Mouse (Mus musculus) midbrain, embryonic 10.5 days (tissue): ENCODE measurements at regions not wholly inside any gene's neighbourhood (a gene's known extent, or its start where the extent isn't known, plus 50 kb on each side); places are given as distances from the start of the nearest gene placed in this dataset.

Source experiments
- DNase-seq: peaks from one replicate; pipeline ENCODE4 v3.0.0-alpha.2; 2017; ENCODE audit warnings: low spot score
- H3K27ac ChIP-seq: fragments of 300-500 bp; sonication (generic); replicated peaks from 2 replicates; pipeline ENCODE4 v1.5.1; 2016; ENCODE audit warnings: mild to moderate bottlenecking
- H3K27me3 ChIP-seq: fragments of 300-500 bp; sonication (generic); 2 replicates; pipeline ENCODE4 v1.6.1; 2016; ENCODE audit warnings: low read depth, mild to moderate bottlenecking; ENCODE audit not compliant: poor library complexity, severe bottlenecking
- H3K36me3 ChIP-seq: fragments of 300-500 bp; sonication (generic); 2 replicates; pipeline ENCODE4 v1.6.1; 2016; ENCODE audit warnings: mild to moderate bottlenecking, moderate library complexity
- H3K4me1 ChIP-seq: fragments of 300-500 bp; sonication (generic); 2 replicates; pipeline ENCODE4 v1.6.1; 2016
- H3K4me3 ChIP-seq: fragments of 300-500 bp; sonication (generic); 2 replicates; pipeline ENCODE4 v1.5.1; 2016; ENCODE audit warnings: mild to moderate bottlenecking, moderate library complexity
- H3K9me3 ChIP-seq: fragments of 300-500 bp; sonication (generic); replicated peaks from 2 replicates; pipeline ENCODE4 v1.6.1; 2016; ENCODE audit warnings: mild to moderate bottlenecking
- WGBS: fragments of 180-500 bp; shearing (Covaris S2); methylation state at CpG from one replicate; pipeline ENCODE4 v1.1.7; 2016; 5-methylcytosine and 5-hydroxymethylcytosine counted together

DNA sequence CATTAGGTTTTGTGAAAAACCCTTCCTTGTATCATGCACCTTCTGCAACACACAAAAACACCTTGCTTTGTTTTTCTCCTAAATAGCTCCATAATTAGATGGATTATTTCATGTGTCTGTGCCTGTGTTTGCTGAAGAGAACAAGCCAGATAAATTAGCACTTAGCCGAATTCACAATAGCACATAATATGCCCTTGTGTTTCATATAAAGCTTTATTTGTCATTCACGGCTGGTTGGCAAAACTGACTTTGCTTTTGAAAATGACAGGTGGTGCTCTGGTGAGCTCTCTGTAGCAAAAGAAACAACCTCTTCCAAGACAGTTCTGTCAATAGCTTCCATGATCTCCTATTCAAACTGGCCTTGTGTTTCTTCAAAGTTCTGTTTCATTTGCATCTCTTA lies 551.2 kb upstream of the Itga1 start:
- Histone ChIP-seq H3K4me1 (0 out of 2 replicates have a peak, but pooled peaks cover 5% of the 10 kb centered on the region), H3K9me3 (no peaks in the 10 kb centered on the region), H3K27ac (no peak overlapping the region), H3K4me3 (no peak overlapping the region), H3K27me3 (no peaks in the 10 kb centered on the region), H3K36me3 (no peaks in the 10 kb centered on the region)
- no peak for DNase-seq
- 64% methylated on average over 2 of the region's 2 CpGs for WGBS

DNA sequence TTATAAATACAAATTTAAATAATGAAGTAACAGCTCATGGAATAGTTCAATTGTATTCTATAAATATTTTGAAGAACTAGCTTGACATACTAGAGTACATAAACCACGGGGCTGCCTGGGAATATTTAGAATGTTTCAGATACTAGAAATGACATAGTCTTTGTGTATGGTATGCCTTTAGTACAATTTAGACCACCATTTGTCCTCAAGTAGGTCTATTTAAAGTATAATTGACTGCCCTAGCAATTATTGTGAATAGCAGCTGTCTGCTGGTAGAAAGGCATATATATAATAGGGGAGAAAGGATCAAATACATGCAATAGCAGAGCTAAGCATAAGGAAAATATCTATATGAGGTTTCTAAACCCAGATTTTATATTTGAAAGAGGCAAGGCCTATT lies 550.6 kb upstream of the Itga1 start:
- H3K4me1 ChIP-seq = 0 out of 2 replicates have a peak, but pooled peaks cover 5% of the 10 kb centered on the region
- H3K4me3 ChIP-seq = no peak overlapping the region
- no peaks in the 10 kb centered on the region for H3K27me3 ChIP-seq
- DNase-seq = no peak
- no peaks in the 10 kb centered on the region for H3K9me3 ChIP-seq
- 84% methylated on average over 1 of the region's 1 CpGs for WGBS
- no peak overlapping the region for H3K27ac ChIP-seq
- H3K36me3 ChIP-seq = no peaks in the 10 kb centered on the region

DNA sequence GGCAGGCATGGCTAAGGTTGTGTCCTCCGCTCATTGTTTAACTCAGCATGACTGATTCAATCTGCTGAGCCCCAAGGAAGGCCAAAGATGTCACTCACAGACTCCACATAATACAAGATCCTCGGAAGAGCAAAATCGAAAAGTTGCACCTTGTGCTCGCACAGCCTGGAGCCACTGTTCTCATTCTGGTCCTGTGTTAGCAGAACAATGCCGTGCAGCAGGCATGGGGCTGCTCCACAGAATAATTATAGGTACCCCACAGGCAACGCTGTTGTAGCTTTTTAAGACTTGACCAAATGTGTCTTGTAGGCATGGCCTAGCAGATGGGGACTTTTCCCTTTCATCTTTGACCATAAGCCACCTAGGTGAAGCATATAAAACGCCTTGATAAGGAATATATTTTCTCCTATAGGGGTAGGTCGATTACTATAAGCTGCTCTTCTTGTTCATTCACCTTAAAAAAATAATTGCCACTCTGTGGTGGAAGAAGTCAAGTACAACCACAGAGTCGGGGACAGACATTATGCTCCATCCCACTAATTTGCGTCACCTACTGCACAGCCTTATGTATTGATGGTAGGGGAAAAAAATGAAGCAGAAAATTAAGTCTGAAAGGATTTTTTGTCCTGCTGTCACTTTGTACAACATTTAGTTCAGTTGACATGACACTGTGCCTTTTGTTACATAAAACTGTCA lies 529.8 kb upstream of the Itga1 start:
- no peak overlapping the region for H3K4me3 ChIP-seq
- peak; percentile 13 for DNase-seq
- H3K36me3 ChIP-seq = no peaks in the 10 kb centered on the region
- H3K27me3 ChIP-seq = peaks cover 25% of the 10 kb centered on the region
- 55% methylated on average over 10 of the region's 10 CpGs for WGBS
- H3K4me1 ChIP-seq = peaks cover 10% of the 10 kb centered on the region
- H3K9me3 ChIP-seq = no peaks in the 10 kb centered on the region
- H3K27ac ChIP-seq = no peak overlapping the region

DNA sequence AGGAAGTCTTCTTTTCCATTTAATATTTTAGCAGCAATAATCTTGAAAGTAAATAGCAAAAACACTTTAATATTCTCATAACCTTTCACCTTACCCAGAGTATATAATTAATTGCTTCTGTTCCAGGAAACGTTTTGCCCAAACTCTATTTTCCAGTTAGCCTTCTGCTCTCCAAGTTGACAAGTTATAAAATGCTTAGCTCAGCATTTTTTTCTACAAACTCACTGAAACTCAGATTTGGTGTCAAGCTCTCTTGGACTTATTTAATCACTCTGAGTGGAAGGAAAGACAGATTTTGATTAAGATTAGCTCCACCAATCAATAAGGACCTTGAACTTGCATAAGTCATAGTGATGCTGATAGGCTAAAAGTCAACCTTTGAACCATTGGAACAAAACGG lies 528.8 kb upstream of the Itga1 start:
- no peak for DNase-seq
- Histone ChIP-seq H3K36me3 (no peaks in the 10 kb centered on the region), H3K27me3 (peaks cover 25% of the 10 kb centered on the region), H3K4me3 (no peak overlapping the region), H3K27ac (no peak overlapping the region), H3K9me3 (no peaks in the 10 kb centered on the region), H3K4me1 (peaks cover 10% of the 10 kb centered on the region)
- 78% methylated on average over 2 of the region's 2 CpGs for WGBS

DNA sequence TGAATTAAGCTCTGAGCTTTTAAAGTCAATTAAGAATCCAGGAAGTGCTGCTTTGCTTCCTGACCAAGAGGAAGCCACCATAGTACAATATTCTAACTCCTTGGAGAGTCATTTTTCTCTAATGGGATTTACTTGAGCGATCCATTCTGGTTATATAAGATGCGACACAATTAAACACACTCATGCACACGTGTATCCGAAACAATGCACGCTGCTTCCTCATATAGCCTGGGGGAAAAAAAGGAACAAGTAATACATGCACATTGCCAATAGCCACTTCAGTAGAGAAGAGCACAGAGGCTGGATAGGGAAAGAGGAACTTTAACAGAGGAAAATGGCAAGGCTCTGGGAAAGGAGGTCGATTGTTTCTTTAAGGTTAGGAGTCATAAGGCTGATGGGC lies 511.4 kb upstream of the Itga1 start:
- no peak overlapping the region for H3K4me3 ChIP-seq
- no peaks in the 10 kb centered on the region for H3K4me1 ChIP-seq
- WGBS = 90% methylated on average over 6 of the region's 6 CpGs
- no peak overlapping the region for H3K27ac ChIP-seq
- H3K36me3 ChIP-seq = no peaks in the 10 kb centered on the region
- H3K9me3 ChIP-seq = no peaks in the 10 kb centered on the region
- no peaks in the 10 kb centered on the region for H3K27me3 ChIP-seq
- no peak for DNase-seq

DNA sequence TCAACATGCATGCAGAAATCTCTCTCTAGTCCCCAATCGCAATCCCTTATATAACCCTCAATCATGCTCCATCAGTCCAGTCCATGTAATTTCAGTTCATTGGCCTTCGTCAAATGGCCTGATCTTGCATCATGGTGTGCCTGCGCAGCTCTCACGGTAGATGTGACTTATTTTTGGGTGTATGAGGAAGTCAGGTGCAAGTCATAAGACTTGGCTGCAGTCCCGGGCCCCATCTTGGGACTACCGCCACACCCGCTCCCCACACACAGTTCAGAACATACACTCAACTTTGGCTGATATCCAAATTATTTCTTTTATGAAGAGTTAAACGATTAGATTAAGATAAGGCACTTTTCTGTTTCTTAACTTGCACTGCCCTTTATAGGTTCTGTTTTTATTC lies 504.7 kb upstream of the Itga1 start:
- Histone ChIP-seq H3K4me3 (no peak overlapping the region), H3K27ac (no peak overlapping the region), H3K27me3 (no peaks in the 10 kb centered on the region), H3K36me3 (no peaks in the 10 kb centered on the region), H3K9me3 (no peaks in the 10 kb centered on the region), H3K4me1 (no peaks in the 10 kb centered on the region)
- WGBS = 92% methylated on average over 8 of the region's 8 CpGs
- no peak for DNase-seq

DNA sequence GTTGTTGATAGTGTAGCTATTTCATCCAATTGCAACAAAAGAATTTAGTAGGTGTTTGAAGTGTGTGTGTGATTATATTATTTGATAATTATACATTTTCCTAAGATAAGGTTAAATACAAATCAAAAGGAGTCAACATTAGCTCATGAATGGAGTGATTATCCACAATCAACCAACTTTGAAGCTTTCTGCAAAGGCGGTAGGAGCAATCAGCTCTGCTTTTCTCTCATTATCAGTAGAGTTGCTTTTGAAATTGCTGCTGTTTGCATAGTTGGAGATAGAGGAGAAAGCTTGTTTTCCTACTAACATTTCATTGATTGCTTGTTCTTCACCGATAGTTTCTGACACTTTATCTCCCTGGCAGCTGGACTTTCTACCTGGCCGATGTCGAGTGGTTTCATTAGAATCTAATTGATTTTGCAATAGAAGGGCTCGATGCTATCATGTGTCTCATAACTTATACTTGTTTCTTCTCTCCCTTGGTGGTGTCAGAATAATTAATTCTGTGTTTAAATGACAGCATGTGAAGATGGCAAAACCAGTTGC lies 493.4 kb upstream of the Itga1 start:
- no peaks in the 10 kb centered on the region for H3K27me3 ChIP-seq
- no peaks in the 10 kb centered on the region for H3K36me3 ChIP-seq
- no peak overlapping the region for H3K4me3 ChIP-seq
- H3K27ac ChIP-seq = no peak overlapping the region
- H3K9me3 ChIP-seq = no peaks in the 10 kb centered on the region
- no peaks in the 10 kb centered on the region for H3K4me1 ChIP-seq
- no peak for DNase-seq
- 86% methylated on average over 5 of the region's 5 CpGs for WGBS

DNA sequence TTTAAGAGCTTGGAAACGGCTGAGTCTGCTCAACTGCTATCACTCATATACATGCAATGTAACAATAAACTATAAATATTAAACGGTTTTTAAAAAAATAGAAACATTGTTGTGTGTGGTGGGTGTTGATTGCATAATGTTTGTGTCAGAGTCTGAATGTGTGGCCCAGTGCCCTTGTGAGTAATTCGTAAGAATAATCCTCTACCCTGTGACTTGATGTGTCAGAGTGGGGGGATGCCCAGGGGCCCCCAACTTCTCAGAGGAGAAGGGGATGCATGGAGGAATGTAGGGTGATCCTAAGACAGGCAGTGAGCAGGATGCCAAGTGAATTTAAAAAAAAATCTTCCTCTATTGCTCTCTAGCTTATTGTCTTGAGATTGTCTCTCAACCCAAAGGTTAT lies 474.2 kb upstream of the Itga1 start:
- Histone ChIP-seq H3K9me3 (no peaks in the 10 kb centered on the region), H3K27me3 (no peaks in the 10 kb centered on the region), H3K36me3 (no peaks in the 10 kb centered on the region), H3K4me3 (no peak overlapping the region), H3K27ac (no peak overlapping the region), H3K4me1 (peaks cover 4% of the 10 kb centered on the region; the same call in 1 of the 2 replicates)
- DNase-seq = no peak
- 83% methylated on average over 3 of the region's 3 CpGs for WGBS

DNA sequence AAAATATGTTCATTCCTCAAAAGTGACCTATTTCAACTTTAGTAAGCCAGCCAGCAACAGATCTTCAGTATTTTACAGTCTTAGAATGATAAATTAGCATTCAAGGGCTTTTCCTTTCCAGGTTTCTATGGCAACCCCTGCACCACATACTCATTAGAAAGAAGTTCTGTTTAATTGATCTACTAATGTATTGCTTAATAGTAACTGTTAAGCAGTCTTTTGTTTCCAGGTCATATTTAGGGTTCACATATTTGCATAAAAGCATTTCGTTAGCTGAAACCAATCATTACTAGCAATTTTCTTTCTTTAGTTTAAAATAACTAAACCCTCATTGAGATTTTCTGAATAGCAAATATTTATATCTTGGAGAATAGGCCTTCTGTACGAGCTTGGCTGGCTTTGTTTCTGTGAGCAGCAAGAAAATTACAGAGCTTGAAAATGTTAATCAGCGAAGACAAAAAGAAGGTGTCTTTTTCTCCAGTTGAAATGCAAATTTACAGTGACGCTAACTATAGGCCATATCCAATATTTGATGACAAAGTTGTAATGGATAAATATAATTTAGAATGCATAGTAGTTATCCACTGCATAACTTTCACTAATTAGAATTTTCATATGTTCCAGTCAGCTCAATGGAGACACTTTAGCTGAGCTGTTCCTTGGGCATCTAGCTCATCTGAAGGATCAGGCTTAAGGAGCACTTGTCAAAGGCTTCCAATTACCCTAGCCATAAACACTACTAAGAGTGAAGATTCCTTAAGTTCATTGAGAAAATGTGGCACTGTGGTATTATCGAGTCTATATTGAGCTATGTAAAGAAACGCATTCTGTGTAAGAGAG lies 473.5 kb upstream of the Itga1 start:
- WGBS = 89% methylated on average over 6 of the region's 6 CpGs
- DNase-seq = no peak
- H3K27ac ChIP-seq = no peak overlapping the region
- H3K9me3 ChIP-seq = no peaks in the 10 kb centered on the region
- no peak overlapping the region for H3K4me3 ChIP-seq
- H3K27me3 ChIP-seq = no peaks in the 10 kb centered on the region
- no peaks in the 10 kb centered on the region for H3K36me3 ChIP-seq
- H3K4me1 ChIP-seq = peaks cover 4% of the 10 kb centered on the region; the same call in 1 of the 2 replicates

DNA sequence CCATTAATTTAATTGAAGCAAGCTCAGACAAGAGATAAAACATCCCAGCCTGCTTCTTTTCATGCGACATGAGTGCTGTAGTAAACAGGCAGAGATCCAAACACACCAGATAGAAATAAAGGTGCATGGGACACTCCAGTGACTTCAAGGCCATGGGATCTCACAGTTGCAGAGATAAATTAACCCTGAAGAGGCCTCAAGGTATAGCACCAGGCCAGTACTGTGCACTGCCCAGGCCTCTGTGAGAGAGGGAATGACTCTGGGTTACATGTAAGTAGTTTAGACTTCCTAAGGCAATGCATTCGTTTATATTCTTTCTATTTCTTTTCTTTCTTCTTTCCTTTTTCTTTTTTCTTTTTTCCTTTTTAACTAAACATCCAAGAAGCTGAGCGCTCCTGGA lies 439.4 kb upstream of the Itga1 start:
- no peak for DNase-seq
- no peak overlapping the region for H3K27ac ChIP-seq
- no peaks in the 10 kb centered on the region for H3K36me3 ChIP-seq

DNA sequence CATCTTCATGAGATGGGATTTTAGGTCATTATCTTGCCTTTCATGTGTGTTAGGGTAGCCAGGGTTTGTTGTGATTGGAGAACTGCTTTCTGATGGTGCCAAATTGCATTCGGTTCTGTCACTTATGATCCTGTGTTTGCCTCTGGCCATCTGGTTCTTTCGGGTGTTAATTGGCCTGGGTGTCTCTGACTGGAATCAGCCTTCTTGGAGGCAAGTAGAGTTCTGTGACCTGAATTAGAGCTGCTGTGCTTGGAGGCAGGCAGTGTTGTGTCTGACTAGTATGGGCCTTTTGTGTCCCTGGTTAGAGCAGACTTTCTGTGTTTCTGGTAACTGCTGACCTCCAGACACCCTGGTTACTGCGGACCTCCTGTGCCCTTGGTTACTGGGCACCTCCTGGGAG lies 434.1 kb upstream of the Itga1 start:
- H3K27ac ChIP-seq = no peak overlapping the region
- WGBS = 83% methylated on average over 3 of the region's 3 CpGs
- no peaks in the 10 kb centered on the region for H3K27me3 ChIP-seq
- no peak overlapping the region for H3K4me3 ChIP-seq
- no peaks in the 10 kb centered on the region for H3K36me3 ChIP-seq
- no peaks in the 10 kb centered on the region for H3K9me3 ChIP-seq
- DNase-seq = no peak
- no peaks in the 10 kb centered on the region for H3K4me1 ChIP-seq

More for the DNA sequence above, 439.4 kb upstream of the Itga1 start:
- no peaks in the 10 kb centered on the region for H3K9me3 ChIP-seq
- H3K27me3 ChIP-seq = no peaks in the 10 kb centered on the region
- no peaks in the 10 kb centered on the region for H3K4me1 ChIP-seq
- H3K4me3 ChIP-seq = no peak overlapping the region
- 89% methylated on average over 3 of the region's 3 CpGs for WGBS

DNA sequence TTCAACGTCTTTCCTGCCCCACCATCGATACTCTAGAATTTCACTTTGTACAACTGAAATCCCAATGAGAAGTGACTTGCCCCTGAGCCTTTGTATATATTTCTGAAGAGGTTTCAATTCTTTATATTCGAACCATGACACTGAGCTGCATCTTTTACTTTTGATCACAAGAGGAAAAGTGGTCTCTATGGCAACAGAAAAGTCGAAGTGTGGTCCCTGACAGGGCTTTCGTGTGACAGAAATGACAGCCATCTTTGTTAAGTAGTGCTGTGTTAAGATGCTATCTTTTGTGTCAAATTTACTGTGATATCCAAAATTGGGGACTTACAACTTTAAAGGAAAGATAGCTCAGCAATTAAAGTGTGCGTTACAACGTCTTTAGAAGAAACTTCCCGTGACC lies 412.1 kb upstream of the Itga1 start:
- Histone ChIP-seq H3K4me3 (no peak overlapping the region), H3K9me3 (no peaks in the 10 kb centered on the region), H3K36me3 (no peaks in the 10 kb centered on the region), H3K4me1 (peaks cover 11% of the 10 kb centered on the region), H3K27ac (no peak overlapping the region), H3K27me3 (no peaks in the 10 kb centered on the region)
- no peak for DNase-seq
- 54% methylated on average over 8 of the region's 8 CpGs for WGBS

DNA sequence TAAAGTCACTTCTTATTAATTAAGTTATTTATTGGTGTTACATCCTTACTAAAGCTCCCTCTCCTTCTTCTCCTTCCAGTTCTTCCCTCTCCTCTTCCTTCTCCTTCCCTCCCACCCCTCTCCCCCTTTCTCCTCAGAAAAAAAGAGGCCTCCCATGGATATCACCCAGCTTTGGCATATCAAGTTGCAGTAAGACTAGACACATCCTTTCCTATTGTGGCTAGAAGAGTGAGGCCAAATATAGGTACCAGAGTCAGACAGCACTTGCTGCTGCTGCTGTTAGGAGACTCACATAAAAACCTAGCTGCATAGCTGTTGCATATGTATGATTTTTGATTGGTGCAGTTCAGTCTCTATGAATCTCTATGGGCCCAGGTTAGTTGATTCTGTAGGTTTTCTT lies 410.4 kb upstream of the Itga1 start:
- no peaks in the 10 kb centered on the region for H3K27me3 ChIP-seq
- H3K9me3 ChIP-seq = no peaks in the 10 kb centered on the region
- peaks cover 11% of the 10 kb centered on the region for H3K4me1 ChIP-seq
- no peaks in the 10 kb centered on the region for H3K36me3 ChIP-seq
- H3K27ac ChIP-seq = no peak overlapping the region
- no peak overlapping the region for H3K4me3 ChIP-seq
- no peak for DNase-seq
